In the genomic region with DNA sequence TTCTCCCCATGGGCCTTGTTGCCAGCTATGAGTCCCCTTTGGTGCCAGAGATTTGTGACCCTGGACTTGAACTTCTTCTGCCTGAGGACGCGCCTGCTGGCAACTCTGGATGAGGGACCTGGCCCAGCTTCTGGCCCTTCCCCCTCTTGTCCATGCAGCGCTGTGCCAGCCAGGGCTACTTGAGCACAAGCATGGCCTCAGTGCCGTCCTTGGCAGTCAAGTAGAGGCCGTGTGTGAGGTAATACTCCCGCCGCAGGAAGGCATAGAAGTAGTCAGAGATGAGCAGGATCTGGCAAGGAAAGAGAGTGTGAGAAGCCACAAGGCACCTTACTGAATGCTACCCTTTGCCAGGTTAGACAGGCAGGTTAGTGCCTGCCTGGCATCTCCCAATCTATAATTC, we compare ENCODE assay signal across 8 mouse cellular contexts. TPM values are rescaled to one million over a fixed set of nuclear protein-coding genes. Genes with fewer than 3 reads are reported as not detected.
DNase-seq lines count a peak whose midpoint lies in the region.

No protein-coding gene starts in this region.

- DNase-seq in cerebellum, adult 11 months: peak; percentile 32
- DNase-seq in cerebellum, postnatal 4 days (ENCODE audit: low spot score in 2 of 2): no peak
- peak; percentile 38 to 53 for DNase-seq in right cerebral cortex, postnatal 10 days (ENCODE audit: low spot score in 2 of 2)
- no peak for DNase-seq in right cerebral cortex, adult 2 months (ENCODE audit: low spot score in 2 of 2)
- peak; percentile 84 for DNase-seq in gonadal fat pad, adult 2 months (ENCODE audit: low read depth)
- DNase-seq in skeletal muscle tissue, adult 2 months (ENCODE audit: low read depth, low spot score): peak; percentile 94
- DNase-seq in urinary bladder, postnatal 14 days (ENCODE audit: low spot score): no peak
- DNase-seq in urinary bladder, postnatal 25 days (ENCODE audit: low spot score): no peak

RNA-seq across cellular contexts. Expression of gene Map1lc3a, which starts 2.3 kb away (rescaled TPM):
- 393 and 400 TPM in 2 replicates for polyA plus RNA-seq in gonadal fat pad, adult 2 months (2012; rRNA removed)

RNA-seq across cellular contexts. Expression of gene Dynlrb1, which starts 42.0 kb away (rescaled TPM):
- 337 and 426 TPM in 2 replicates for polyA plus RNA-seq in gonadal fat pad, adult 2 months (2012; rRNA removed)

Comparison
In these comparisons a context has a peak if more than half of its experiments do, and no peak if none do; other contexts are left out.
1. DNase-seq: peak in cerebellum, adult 11 months (single experiment), right cerebral cortex, postnatal 10 days (2 of 2), gonadal fat pad, adult 2 months (single experiment) and skeletal muscle tissue, adult 2 months (single experiment); none in cerebellum, postnatal 4 days (0 of 2), right cerebral cortex, adult 2 months (0 of 2), urinary bladder, postnatal 14 days (single experiment) and urinary bladder, postnatal 25 days (single experiment).